Comparison of ENCODE assay signal across 13 mouse cellular contexts in genomic region chr5:142081076-142081475, GRCm38 (mm10).
"Had no signal": no experiment of that assay in that cellular context is flagged by ENCODE, and none has a peak within 500 bp of the region (broad histone marks: within the 10 kb centered on the region; RNA-seq: fewer than 3 reads in every experiment).

No protein-coding gene starts in this region.

- H3K4me3 ChIP-seq: limb, embryonic 15.5 days; liver, embryonic 12.5 days; myocyte; neural tube, embryonic 15.5 days had no signal

- H3K36me3 ChIP-seq: limb, embryonic 15.5 days; liver, embryonic 12.5 days; neural tube, embryonic 15.5 days had no signal

- H3K9me3 ChIP-seq: limb, embryonic 15.5 days; liver, embryonic 12.5 days; neural tube, embryonic 15.5 days had no signal

- H3K4me1 ChIP-seq: limb, embryonic 15.5 days; liver, embryonic 12.5 days; neural tube, embryonic 15.5 days had no signal

- DNase-seq: kidney, adult 8-10 months; kidney, postnatal 25 days; layer of hippocampus, postnatal 36 days; lung, embryonic 14.5 days; lung, postnatal 10 days; lung, postnatal 4 days; midbrain, embryonic 14.5 days; thymus, adult 2 months; thymus, postnatal 25 days had no signal

- ATAC-seq: liver, embryonic 12.5 days had no signal

- H3K27me3 ChIP-seq: limb, embryonic 15.5 days; liver, embryonic 12.5 days; neural tube, embryonic 15.5 days had no signal
